Mouse (Mus musculus): ENCODE measurements around the gene Plekhg6. TPM values are rescaled to one million over a fixed set of nuclear protein-coding genes. Genes with fewer than 3 reads are reported as not detected.

Plekhg6 gene
- total RNA-seq, 4 experiments from 2014 or later, result 0.12 TPM; not detected in 3

GRCm38 (mm10) chr6:125386080-125386479 is 5.5 kb upstream of the Plekhg6 start:
- no peak for DNase-seq (ENCODE audit: low spot score in 2 of 2)

- no peak for DNase-seq (ENCODE audit: low spot score in 2 of 2)
Observed at GRCm38 (mm10) chr6:125385066-125385974, 4.7 kb upstream of the Plekhg6 start.

GRCm38 (mm10) chr6:125382024-125382423 is 1.4 kb upstream of the Plekhg6 start:
- DNase-seq (ENCODE audit: low spot score in 2 of 2), result no peak

- DNase-seq (ENCODE audit: low spot score in 2 of 2), result no peak
Observed at GRCm38 (mm10) chr6:125379781-125380180, 812 bp downstream of the Plekhg6 start.

- no peak for DNase-seq (ENCODE audit: low spot score in 2 of 2)
Observed at GRCm38 (mm10) chr6:125378621-125379020, 2.0 kb downstream of the Plekhg6 start.

- no peak for DNase-seq (ENCODE audit: low spot score in 2 of 2)
Observed at GRCm38 (mm10) chr6:125377582-125378451, 2.8 kb downstream of the Plekhg6 start.

- no peak for DNase-seq (ENCODE audit: low spot score in 2 of 2)
Observed at GRCm38 (mm10) chr6:125377042-125377441, 3.6 kb downstream of the Plekhg6 start.

- DNase-seq (ENCODE audit: low spot score in 2 of 2), result no peak
Observed at GRCm38 (mm10) chr6:125367758-125368371, 12.7 kb downstream of the Plekhg6 start.

GRCm38 (mm10) chr6:125366133-125366532 is 14.5 kb downstream of the Plekhg6 start:
- DNase-seq (ENCODE audit: low spot score in 2 of 2), result no peak

- DNase-seq (ENCODE audit: low spot score in 2 of 2), result no peak
Observed at GRCm38 (mm10) chr6:125365522-125365921, 15.1 kb downstream of the Plekhg6 start.

GRCm38 (mm10) chr6:125364448-125364847 is 16.1 kb downstream of the Plekhg6 start:
- no peak for DNase-seq (ENCODE audit: low spot score in 2 of 2)

GRCm38 (mm10) chr6:125363451-125364242 is 16.9 kb downstream of the Plekhg6 start:
- no peak for DNase-seq (ENCODE audit: low spot score in 2 of 2)

GRCm38 (mm10) chr6:125363021-125363420 is 17.6 kb downstream of the Plekhg6 start:
- no peak for DNase-seq (ENCODE audit: low spot score in 2 of 2)

- DNase-seq (ENCODE audit: low spot score in 2 of 2), result peak in 1 of 2 experiments; percentile 36
Observed at GRCm38 (mm10) chr6:125361467-125362291, 18.9 kb downstream of the Plekhg6 start.

- no peak for DNase-seq (ENCODE audit: low spot score in 2 of 2)
Observed at GRCm38 (mm10) chr6:125360846-125361245, 19.7 kb downstream of the Plekhg6 start.

GRCm38 (mm10) chr6:125359999-125360398 is 20.6 kb downstream of the Plekhg6 start:
- DNase-seq (ENCODE audit: low spot score in 2 of 2), result no peak

- DNase-seq (ENCODE audit: low spot score in 2 of 2), result no peak
Observed at GRCm38 (mm10) chr6:125357334-125357733, 23.3 kb downstream of the Plekhg6 start.

GRCm38 (mm10) chr6:125356264-125356663 is 24.3 kb downstream of the Plekhg6 start:
- no peak for DNase-seq (ENCODE audit: low spot score in 2 of 2)

- DNase-seq (ENCODE audit: low spot score in 2 of 2), result no peak
Observed at GRCm38 (mm10) chr6:125355197-125355741, 25.3 kb downstream of the Plekhg6 start.
